Mouse (Mus musculus) bone marrow, adult 2 months (tissue): ENCODE results near the gene Anxa11.

Experiments
- CTCF ChIP-seq: fragments of 200-500 bp; IDR thresholded peaks from 2 replicates; pipeline ENCODE4 v1.5.1; 2011; ENCODE audit warnings: low read length, control low read depth; ENCODE audit not compliant: control insufficient read depth, insufficient read depth
- POLR2A ChIP-seq: fragments of 200-500 bp; IDR thresholded peaks from 2 replicates; pipeline ENCODE4 v1.6.1; 2011; ENCODE audit warnings: low read depth, mild to moderate bottlenecking, control low read depth, low read length, borderline replicate concordance; ENCODE audit not compliant: control insufficient read depth

- TF ChIP-seq CTCF (no peak), POLR2A (no peak)
These were observed 24.4 kb downstream of the Anxa11 start for GRCm38 (mm10) chr14:25866384-25866783.
